Mouse (Mus musculus) ovary, adult 18-20 months (tissue): ENCODE results near the gene Tuba3b.

Source experiments
- DNase-seq: peaks from one replicate; pipeline ENCODE4 v3.0.0; 2022; ENCODE audit warnings: low spot score, mixed read lengths

Tuba3b gene

GRCm38 (mm10) chr6:145667654-145668053 lies 52.1 kb downstream of the Tuba3b start:
- DNase-seq: no peak

- no peak for DNase-seq
Observed at GRCm38 (mm10) chr6:145669596-145670071, 54.1 kb downstream of the Tuba3b start.
